Mouse (Mus musculus): ENCODE results near the gene Supt6.

- no peak for TF ChIP-seq CTCF (IDR thresholded peaks at IDR 0.05; ENCODE audit: low read depth, low read length)
- TF ChIP-seq POLR2A (IDR thresholded peaks at IDR 0.05; ENCODE audit: insufficient read depth, low read length): peak; percentile 90
Observed at GRCm38 (mm10) chr11:78182961-78183844, 62.6 kb downstream of the Supt6 start, which contains the start of gene Rpl23a.

Measured in ES-Bruce4 (cell line).